9 mouse cellular contexts compared by ENCODE assay signal in the genomic region with DNA sequence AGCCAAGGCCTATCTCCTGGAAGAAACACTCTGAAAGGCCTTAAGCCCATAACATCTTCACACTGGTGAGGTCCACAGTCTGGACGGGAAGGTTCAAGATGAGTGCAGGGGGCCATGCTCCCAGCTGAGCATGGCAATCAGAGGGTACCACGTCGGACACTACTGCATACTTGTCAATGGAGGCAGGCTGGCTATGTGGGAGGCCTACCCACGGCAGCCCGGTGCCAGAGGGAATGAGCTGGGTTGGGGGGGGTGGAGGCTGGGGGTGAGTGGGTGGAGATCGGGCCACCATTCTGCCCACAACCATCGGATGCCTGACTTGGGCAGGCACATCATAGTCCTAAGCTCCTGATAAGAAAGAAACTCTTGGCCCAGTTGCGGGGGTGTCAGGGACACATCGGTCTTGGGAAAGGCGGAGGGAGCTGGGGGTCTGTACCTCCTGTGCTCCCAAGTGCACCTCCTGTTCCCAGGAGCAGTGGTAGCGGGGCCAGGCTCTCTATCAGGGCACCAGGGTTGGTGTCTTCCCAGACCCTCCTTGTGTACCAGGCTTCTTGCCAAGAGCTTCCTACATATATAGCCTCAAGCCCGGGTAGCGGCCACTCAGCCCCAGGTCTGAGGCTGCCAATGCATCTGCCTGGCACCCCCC. TPM values are rescaled to one million over a fixed set of nuclear protein-coding genes. Genes with fewer than 3 reads are reported as not detected.
DNase-seq lines count a peak whose midpoint lies in the region; ATAC-seq and TF ChIP-seq lines count a peak whose summit lies in the region.
"Had no signal": no experiment of that assay in that cellular context is flagged by ENCODE, and none has a peak within 500 bp of the region (broad histone marks: within the 10 kb centered on the region; RNA-seq: fewer than 3 reads in every experiment).

No protein-coding gene starts in this region.

- H3K4me2 ChIP-seq in liver, postnatal 0 days (ENCODE audit: low read depth, low read length): peak overlapping the region; percentile 74; the same call in 1 of the 2 replicates

- H3K36me3 ChIP-seq in heart, embryonic 10.5 days: peaks cover 13% of the 10 kb centered on the region
- no peaks in the 10 kb centered on the region for H3K36me3 ChIP-seq in liver, postnatal 0 days (replicated peaks; ENCODE audit: insufficient read depth, low read length)

- intact Hi-C loops in heart, postnatal 10 days (cut with DNase I): no loop called here

- no peak overlapping the region for H3K27ac ChIP-seq in heart, embryonic 10.5 days
- no peak overlapping the region for H3K27ac ChIP-seq in liver, postnatal 0 days (ENCODE audit: low read depth)

- 66% methylated on average over 13 of the region's 13 CpGs for WGBS in heart, embryonic 10.5 days
- WGBS in liver, postnatal 0 days (ENCODE audit: insufficient replicate concordance): 74% methylated on average over 13 of the region's 13 CpGs

- no peak for TF ChIP-seq CTCF in liver, postnatal 0 days (IDR thresholded peaks at IDR 0.05; ENCODE audit: low read depth)

- no peak for ATAC-seq in liver, postnatal 0 days

- H3K4me1 ChIP-seq in heart, embryonic 10.5 days: peaks cover 57% of the 10 kb centered on the region
- peaks cover 46% of the 10 kb centered on the region for H3K4me1 ChIP-seq in liver, postnatal 0 days (ENCODE audit: insufficient read depth)

- no peak overlapping the region for H3K9ac ChIP-seq in liver, postnatal 0 days (replicated peaks)

- H3K4me3 ChIP-seq in heart, embryonic 10.5 days: peak overlapping the region; percentile 60; the same call in 1 of the 2 replicates
- H3K4me3 ChIP-seq in liver, postnatal 0 days (ENCODE audit: low read depth, low read length): no peak overlapping the region

- DNase-seq in heart, embryonic 10.5 days (ENCODE audit: low spot score): no peak
- DNase-seq in heart, postnatal 10 days: no peak
- DNase-seq in ovary, adult 18-20 months (ENCODE audit: low spot score): peak; percentile 63
- no peak for DNase-seq in ovary, postnatal 14 days (ENCODE audit: low spot score)
- DNase-seq in liver, postnatal 0 days: no peak
- DNase-seq in testis, postnatal 14 days (ENCODE audit: low spot score): peak; percentile 88
- DNase-seq in urinary bladder, postnatal 10 days (ENCODE audit: low spot score): no peak
- no peak for DNase-seq in kidney, postnatal 14 days
- DNase-seq: gastrocnemius, postnatal 25 days had no signal

- H3K27me3 ChIP-seq in heart, embryonic 10.5 days (ENCODE audit: insufficient read depth, poor library complexity, severe bottlenecking): peaks cover 68% of the 10 kb centered on the region
- H3K27me3 ChIP-seq in liver, postnatal 0 days (ENCODE audit: insufficient read depth, low read length): peaks cover 66% of the 10 kb centered on the region

- H3K9me3 ChIP-seq in heart, embryonic 10.5 days: peaks cover 2% of the 10 kb centered on the region; the same call in 1 of the 2 replicates
- H3K9me3 ChIP-seq in liver, postnatal 0 days (ENCODE audit: low read length): no peaks in the 10 kb centered on the region

- no peak for TF ChIP-seq EP300 in liver, postnatal 0 days (IDR thresholded peaks at IDR 0.05; ENCODE audit: low read depth)

RNA-seq across cellular contexts. Expression of gene Gas2l1, which starts 2.1 kb away (rescaled TPM):
- polyA plus RNA-seq in heart, embryonic 10.5 days (2016; fragmentation: Nextera tagmentation; extraction: Ambion mirVana): 27.0 and 34.4 TPM in 2 replicates
- total RNA-seq in heart, postnatal 10 days (2021): 10 to 100 TPM; 20.9 to 21.6 TPM
- 14.9 TPM in 2 replicates for polyA plus RNA-seq in liver, postnatal 0 days (2015; fragmentation: Nextera tagmentation; extraction: Ambion mirVana)

RNA-seq across cellular contexts. Expression of gene Rasl10a, which starts 5.1 kb away (rescaled TPM):
- 1.1 and 1.4 TPM in 2 replicates for polyA plus RNA-seq in heart, embryonic 10.5 days (2016; fragmentation: Nextera tagmentation; extraction: Ambion mirVana)
- 1 to 10 TPM in 1 of 2 experiments, under 1 TPM in 1; 0.69 to 1.9 TPM for total RNA-seq in heart, postnatal 10 days (2021)
- 0.58 and 0.66 TPM in 2 replicates for polyA plus RNA-seq in liver, postnatal 0 days (2015; fragmentation: Nextera tagmentation; extraction: Ambion mirVana)
- total RNA-seq: gastrocnemius, postnatal 25 days had no signal

RNA-seq across cellular contexts. Expression of gene Rhbdd3, which starts 35.7 kb away (rescaled TPM):
- 34.2 and 35.0 TPM in 2 replicates for polyA plus RNA-seq in heart, embryonic 10.5 days (2016; fragmentation: Nextera tagmentation; extraction: Ambion mirVana)
- 10 to 100 TPM; 19.7 to 19.9 TPM for total RNA-seq in heart, postnatal 10 days (2021)
- polyA plus RNA-seq in liver, postnatal 0 days (2015; fragmentation: Nextera tagmentation; extraction: Ambion mirVana): 14.4 and 14.9 TPM in 2 replicates

RNA-seq across cellular contexts. Expression of gene Ewsr1, which starts 36.1 kb away (rescaled TPM):
- 569 and 680 TPM in 2 replicates for polyA plus RNA-seq in heart, embryonic 10.5 days (2016; fragmentation: Nextera tagmentation; extraction: Ambion mirVana)
- 100 to 1,000 TPM; 167 to 175 TPM for total RNA-seq in heart, postnatal 10 days (2021)
- polyA plus RNA-seq in liver, postnatal 0 days (2015; fragmentation: Nextera tagmentation; extraction: Ambion mirVana): 146 and 157 TPM in 2 replicates

Comparison
In these comparisons a context has a peak if more than half of its experiments do, and no peak if none do; other contexts are left out.
1. DNase-seq: peak in ovary, adult 18-20 months (single experiment) and testis, postnatal 14 days (single experiment); none in heart, embryonic 10.5 days (single experiment), heart, postnatal 10 days (0 of 2), ovary, postnatal 14 days (single experiment), liver, postnatal 0 days (single experiment), urinary bladder, postnatal 10 days (single experiment) and kidney, postnatal 14 days (single experiment).